Mouse (Mus musculus): ENCODE measurements around the gene Prtg. TPM values are rescaled to one million over a fixed set of nuclear protein-coding genes. Genes with fewer than 3 reads are reported as not detected.
A peak's percentile ranks its signal among the peaks of the same experiment; 100 is the strongest.

The Prtg gene
- polyA plus RNA-seq, 1 experiment from 2014 or later = 0.09 TPM

DNA sequence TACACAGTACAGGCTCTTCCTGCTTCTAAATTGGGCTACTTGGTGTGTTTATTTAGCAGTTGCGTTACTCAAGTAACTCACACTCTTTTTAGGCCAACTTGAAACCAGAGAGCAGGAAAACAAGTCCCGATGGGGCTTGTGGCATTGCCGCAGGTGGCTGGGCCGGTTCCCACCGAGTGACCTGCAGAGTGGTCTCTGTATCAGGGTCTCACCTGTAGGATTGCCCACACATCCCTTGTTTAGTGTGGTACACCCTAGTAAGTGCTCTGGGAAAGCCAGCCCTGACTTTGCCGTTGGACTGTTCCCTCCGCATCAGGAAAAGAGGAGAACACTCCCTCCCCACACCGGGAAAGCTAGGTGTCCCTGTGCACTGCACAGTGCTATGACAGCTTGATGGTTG, 95.4 kb downstream of the Prtg start:
- TF ChIP-seq CTCF (IDR thresholded peaks at IDR 0.05; ENCODE audit: low read depth) = no peak
- TF ChIP-seq EP300 (IDR thresholded peaks at IDR 0.05; ENCODE audit: low read depth) = no peak
- DNase-seq = no peak
- Histone ChIP-seq H3K36me3 (replicated peaks; ENCODE audit: insufficient read depth, low read length) (no peaks in the 10 kb centered on the region), H3K4me2 (ENCODE audit: low read depth, low read length) (no peak overlapping the region), H3K4me1 (ENCODE audit: insufficient read depth) (peaks cover 9% of the 10 kb centered on the region; the same call in 1 of the 2 replicates), H3K9me3 (ENCODE audit: low read length) (no peaks in the 10 kb centered on the region), H3K27ac (ENCODE audit: low read depth) (no peak overlapping the region), H3K27me3 (ENCODE audit: insufficient read depth, low read length) (no peaks in the 10 kb centered on the region), H3K9ac (replicated peaks) (no peak overlapping the region), H3K4me3 (ENCODE audit: low read depth, low read length) (no peak overlapping the region)
- ATAC-seq = no peak
- WGBS (ENCODE audit: insufficient replicate concordance) = 67% methylated on average over 8 of the region's 8 CpGs

DNA sequence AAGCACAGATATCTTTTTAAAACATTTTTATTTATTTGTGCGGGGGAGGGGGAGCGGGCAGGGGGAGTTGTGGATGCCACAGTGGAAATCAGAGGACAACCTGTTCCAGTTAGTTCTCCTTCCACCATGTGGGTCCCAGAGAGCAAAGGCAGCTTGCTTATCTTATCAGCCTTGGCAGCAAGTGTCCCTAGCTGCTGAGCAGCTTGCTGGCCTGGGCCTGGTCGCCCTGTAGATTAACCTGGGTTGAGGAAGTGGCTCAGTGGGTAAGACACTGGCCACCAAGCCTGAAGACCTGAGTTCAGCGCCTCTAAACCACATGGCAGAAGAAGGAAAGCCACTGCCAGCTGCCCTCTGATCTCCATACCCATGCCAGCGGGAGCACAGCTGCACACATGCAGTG, 95.9 kb downstream of the Prtg start:
- DNase-seq = no peak
- H3K9ac ChIP-seq (replicated peaks) = no peak overlapping the region
- no peak overlapping the region for H3K27ac ChIP-seq (ENCODE audit: low read depth)
- no peaks in the 10 kb centered on the region for H3K36me3 ChIP-seq (replicated peaks; ENCODE audit: insufficient read depth, low read length)
- H3K27me3 ChIP-seq (ENCODE audit: insufficient read depth, low read length) = no peaks in the 10 kb centered on the region
- no peaks in the 10 kb centered on the region for H3K9me3 ChIP-seq (ENCODE audit: low read length)
- peak; percentile 72 for ATAC-seq
- WGBS (ENCODE audit: insufficient replicate concordance) = 57% methylated on average over 5 of the region's 5 CpGs
- H3K4me1 ChIP-seq (ENCODE audit: insufficient read depth) = peaks cover 9% of the 10 kb centered on the region; the same call in 1 of the 2 replicates
- TF ChIP-seq EP300 (IDR thresholded peaks at IDR 0.05; ENCODE audit: low read depth) (peak; percentile 59), CTCF (IDR thresholded peaks at IDR 0.05; ENCODE audit: low read depth) (no peak)
- no peak overlapping the region for H3K4me3 ChIP-seq (ENCODE audit: low read depth, low read length)
- no peak overlapping the region for H3K4me2 ChIP-seq (ENCODE audit: low read depth, low read length)

DNA sequence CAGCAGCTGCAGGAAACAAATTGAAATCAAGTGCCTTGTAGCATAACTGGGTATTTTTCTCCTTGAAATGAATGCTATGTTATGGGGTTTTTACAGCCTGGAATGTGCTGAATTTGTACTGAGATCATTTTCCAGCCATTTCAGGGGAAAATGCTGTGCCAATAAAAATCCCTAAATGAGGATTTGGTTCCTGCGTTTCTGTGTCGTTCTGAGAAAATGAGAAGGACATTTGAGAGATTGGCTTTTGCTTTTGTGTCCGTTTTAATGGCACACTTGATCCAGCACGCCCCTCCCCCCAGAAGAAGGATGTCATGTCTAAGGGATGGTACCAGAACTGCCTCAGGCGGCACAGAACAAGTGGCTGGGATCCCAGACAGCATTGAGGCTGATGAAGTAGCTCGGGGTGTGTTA, 100.0 kb downstream of the Prtg start:
- Histone ChIP-seq H3K4me1 (ENCODE audit: insufficient read depth) (peaks cover 9% of the 10 kb centered on the region; the same call in 1 of the 2 replicates), H3K9ac (replicated peaks) (no peak overlapping the region), H3K4me2 (ENCODE audit: low read depth, low read length) (no peak overlapping the region), H3K36me3 (replicated peaks; ENCODE audit: insufficient read depth, low read length) (no peaks in the 10 kb centered on the region), H3K9me3 (ENCODE audit: low read length) (no peaks in the 10 kb centered on the region), H3K27ac (ENCODE audit: low read depth) (no peak overlapping the region), H3K27me3 (ENCODE audit: insufficient read depth, low read length) (no peaks in the 10 kb centered on the region), H3K4me3 (ENCODE audit: low read depth, low read length) (no peak overlapping the region)
- no peak for ATAC-seq
- no peak for DNase-seq
- WGBS (ENCODE audit: insufficient replicate concordance) = 77% methylated on average over 6 of the region's 6 CpGs
- no peak for TF ChIP-seq EP300 (IDR thresholded peaks at IDR 0.05; ENCODE audit: low read depth)
- no peak for TF ChIP-seq CTCF (IDR thresholded peaks at IDR 0.05; ENCODE audit: low read depth)

DNA sequence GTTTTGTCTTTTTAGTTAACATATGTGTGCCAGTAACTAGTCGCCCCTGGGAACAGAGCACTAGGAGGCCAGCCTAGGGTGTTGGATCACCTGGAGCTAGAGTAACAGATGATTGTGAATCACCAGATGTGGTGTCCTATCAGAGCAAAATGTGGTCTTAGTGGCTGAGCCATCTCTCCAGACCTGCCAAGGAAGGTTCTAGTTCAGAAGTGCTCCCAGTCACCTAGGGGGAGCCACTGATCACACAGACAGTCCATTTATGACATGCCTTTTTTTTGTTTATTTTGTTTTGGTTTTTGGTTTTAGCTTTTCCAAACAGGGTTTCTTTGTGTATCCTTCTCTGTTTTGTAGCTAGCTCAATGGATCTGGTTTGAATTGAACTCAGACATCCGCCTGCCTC, 104.7 kb downstream of the Prtg start:
- no peaks in the 10 kb centered on the region for H3K27me3 ChIP-seq (ENCODE audit: insufficient read depth, low read length)
- no peak for ATAC-seq
- H3K27ac ChIP-seq (ENCODE audit: low read depth) = no peak overlapping the region
- H3K9ac ChIP-seq (replicated peaks) = no peak overlapping the region
- no peak overlapping the region for H3K4me2 ChIP-seq (ENCODE audit: low read depth, low read length)
- TF ChIP-seq EP300 (IDR thresholded peaks at IDR 0.05; ENCODE audit: low read depth) = no peak
- TF ChIP-seq CTCF (IDR thresholded peaks at IDR 0.05; ENCODE audit: low read depth) = no peak
- 78% methylated on average over 2 of the region's 2 CpGs for WGBS (ENCODE audit: insufficient replicate concordance)
- H3K4me1 ChIP-seq (ENCODE audit: insufficient read depth) = no peaks in the 10 kb centered on the region; the same call in 1 of the 2 replicates
- no peaks in the 10 kb centered on the region for H3K9me3 ChIP-seq (ENCODE audit: low read length)
- no peak for DNase-seq
- H3K36me3 ChIP-seq (replicated peaks; ENCODE audit: insufficient read depth, low read length) = no peaks in the 10 kb centered on the region
- no peak overlapping the region for H3K4me3 ChIP-seq (ENCODE audit: low read depth, low read length)

- DNase-seq = no peak
- Histone ChIP-seq H3K9me3 (ENCODE audit: low read length) (no peaks in the 10 kb centered on the region), H3K4me2 (ENCODE audit: low read depth, low read length) (peak overlapping the region; percentile 26), H3K27ac (ENCODE audit: low read depth) (no peak overlapping the region), H3K9ac (replicated peaks) (no peak overlapping the region), H3K27me3 (ENCODE audit: insufficient read depth, low read length) (no peaks in the 10 kb centered on the region), H3K36me3 (replicated peaks; ENCODE audit: insufficient read depth, low read length) (no peaks in the 10 kb centered on the region), H3K4me1 (ENCODE audit: insufficient read depth) (no peaks in the 10 kb centered on the region; the same call in 1 of the 2 replicates), H3K4me3 (ENCODE audit: low read depth, low read length) (no peak overlapping the region)
- peak; percentile 43; the same call in 1 of the 2 replicates for ATAC-seq
- TF ChIP-seq EP300 (IDR thresholded peaks at IDR 0.05; ENCODE audit: low read depth) (no peak), CTCF (IDR thresholded peaks at IDR 0.05; ENCODE audit: low read depth) (no peak)
- WGBS (ENCODE audit: insufficient replicate concordance) = 26% methylated on average over 6 of the region's 6 CpGs
Observed at GRCm38 (mm10) chr9:72913551-72913950, 106.9 kb downstream of the Prtg start.

DNA sequence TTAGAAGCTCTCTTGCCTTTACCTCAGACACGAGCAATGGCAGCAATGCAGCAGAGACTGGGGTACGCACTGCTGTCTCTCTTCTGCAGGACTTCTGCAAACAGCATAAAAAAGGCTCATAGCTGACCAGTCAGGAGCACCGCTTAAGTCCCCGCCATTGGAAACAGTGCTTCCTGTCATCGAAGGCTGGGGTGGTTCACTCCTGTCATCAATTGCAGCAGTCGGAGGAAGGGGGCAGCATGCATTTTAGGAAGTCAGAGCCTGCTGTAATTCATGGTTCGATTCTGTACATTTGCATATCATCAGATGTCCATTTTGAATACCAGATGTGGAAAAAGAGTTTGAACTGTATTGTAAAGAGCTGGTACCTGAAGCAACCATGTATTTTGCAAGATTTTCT, 109.1 kb downstream of the Prtg start:
- H3K4me3 ChIP-seq (ENCODE audit: low read depth, low read length) = no peak overlapping the region
- H3K9me3 ChIP-seq (ENCODE audit: low read length) = no peaks in the 10 kb centered on the region
- no peaks in the 10 kb centered on the region for H3K27me3 ChIP-seq (ENCODE audit: insufficient read depth, low read length)
- H3K36me3 ChIP-seq (replicated peaks; ENCODE audit: insufficient read depth, low read length) = no peaks in the 10 kb centered on the region
- 29% methylated on average over 7 of the region's 7 CpGs for WGBS (ENCODE audit: insufficient replicate concordance)
- no peak for DNase-seq
- no peak overlapping the region for H3K27ac ChIP-seq (ENCODE audit: low read depth)
- H3K4me2 ChIP-seq (ENCODE audit: low read depth, low read length) = no peak overlapping the region
- no peaks in the 10 kb centered on the region; the same call in 1 of the 2 replicates for H3K4me1 ChIP-seq (ENCODE audit: insufficient read depth)
- H3K9ac ChIP-seq (replicated peaks) = no peak overlapping the region
- TF ChIP-seq EP300 (IDR thresholded peaks at IDR 0.05; ENCODE audit: low read depth) = no peak
- TF ChIP-seq CTCF (IDR thresholded peaks at IDR 0.05; ENCODE audit: low read depth) = no peak
- ATAC-seq = no peak

DNA sequence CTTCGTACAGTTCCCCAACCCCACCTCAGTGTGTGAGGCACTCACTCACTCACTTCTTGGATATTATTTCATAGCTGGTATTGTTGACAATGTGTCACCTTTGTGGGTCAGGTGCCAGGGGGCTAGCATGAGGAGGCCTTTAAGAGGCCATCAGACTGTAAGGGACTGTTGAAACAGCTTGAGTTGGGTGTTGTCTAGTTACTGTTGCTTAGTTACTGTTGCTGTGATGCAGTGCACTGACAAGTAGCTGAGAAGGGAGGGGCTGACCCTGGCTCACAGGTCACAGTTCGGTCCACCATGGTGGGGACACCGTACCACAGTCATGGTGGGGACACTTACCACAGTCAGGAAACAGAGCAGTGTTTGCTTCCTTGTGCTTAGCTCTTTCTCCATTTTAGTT, 116.4 kb downstream of the Prtg start:
- ATAC-seq (no peak), DNase-seq (no peak)
- no peak overlapping the region for H3K27ac ChIP-seq (ENCODE audit: low read depth)
- WGBS (ENCODE audit: insufficient replicate concordance) = 65% methylated on average over 3 of the region's 3 CpGs
- no peak overlapping the region for H3K4me3 ChIP-seq (ENCODE audit: low read depth, low read length)
- H3K4me2 ChIP-seq (ENCODE audit: low read depth, low read length) = no peak overlapping the region
- H3K4me1 ChIP-seq (ENCODE audit: insufficient read depth) = no peaks in the 10 kb centered on the region
- H3K27me3 ChIP-seq (ENCODE audit: insufficient read depth, low read length) = peaks cover 42% of the 10 kb centered on the region
- no peak overlapping the region for H3K9ac ChIP-seq (replicated peaks)
- no peak for TF ChIP-seq EP300 (IDR thresholded peaks at IDR 0.05; ENCODE audit: low read depth)
- no peak for TF ChIP-seq CTCF (IDR thresholded peaks at IDR 0.05; ENCODE audit: low read depth)
- no peaks in the 10 kb centered on the region for H3K36me3 ChIP-seq (replicated peaks; ENCODE audit: insufficient read depth, low read length)
- H3K9me3 ChIP-seq (ENCODE audit: low read length) = no peaks in the 10 kb centered on the region
